Mouse (Mus musculus): ENCODE results near the gene Gls.

Gls gene

GRCm38 (mm10) chr1:52121052-52121451 is 112.0 kb downstream of the Gls start:
- DNase-seq (ENCODE audit: low spot score in 2 of 2) = no peak

- DNase-seq (ENCODE audit: low spot score in 2 of 2) = no peak
Measured at GRCm38 (mm10) chr1:52120191-52120590, 112.8 kb downstream of the Gls start.

GRCm38 (mm10) chr1:52119691-52120090 is 113.3 kb downstream of the Gls start:
- no peak for DNase-seq (ENCODE audit: low spot score in 2 of 2)

- DNase-seq (ENCODE audit: low spot score in 2 of 2) = peak; percentile 69 to 74
Measured at GRCm38 (mm10) chr1:52118860-52119591, 114.0 kb downstream of the Gls start, which contains the start of gene Stat1. Gene Stat1, plus strand, starts transcription at chr1:52119440.

- DNase-seq (ENCODE audit: low spot score in 2 of 2) = no peak
Measured at GRCm38 (mm10) chr1:52117777-52118176, 115.3 kb downstream of the Gls start.

- DNase-seq (ENCODE audit: low spot score in 2 of 2) = no peak
Measured at GRCm38 (mm10) chr1:52116441-52116840, 116.6 kb downstream of the Gls start.

- DNase-seq (ENCODE audit: low spot score in 2 of 2) = peak; percentile 99
Measured at GRCm38 (mm10) chr1:52113666-52114069, 119.4 kb downstream of the Gls start.

Data from frontal cortex, postnatal 36 days (tissue).